Mouse (Mus musculus) stomach, embryonic 15.5 days (tissue): ENCODE measurements around the gene Phactr2. TPM values are rescaled to one million over a fixed set of nuclear protein-coding genes. Genes with fewer than 3 reads are reported as not detected.

ENCODE experiments used
- ATAC-seq: fragments of 200-750 bp; cut with Nextera tagmentation; 2 replicates; pipeline ENCODE4 v1.8.0; 2017; ENCODE audit warnings: low read depth, moderate number of reproducible peaks, moderate TSS enrichment; ENCODE audit not compliant: insufficient read depth, low FRiP score
- H3K27ac ChIP-seq: fragments of 300-500 bp; sonication (generic); 2 replicates; pipeline ENCODE4 v1.5.1; 2015; ENCODE audit warnings: mild to moderate bottlenecking, inconsistent platforms
- H3K27me3 ChIP-seq: fragments of 300-500 bp; sonication (generic); replicated peaks from 2 replicates; pipeline ENCODE4 v1.6.1; 2015; ENCODE audit warnings: inconsistent platforms
- H3K36me3 ChIP-seq: fragments of 300-500 bp; sonication (generic); 2 replicates; pipeline ENCODE4 v1.6.1; 2015; ENCODE audit warnings: inconsistent platforms
- H3K4me1 ChIP-seq: fragments of 300-500 bp; sonication (generic); 2 replicates; pipeline ENCODE4 v1.6.1; 2015; ENCODE audit warnings: inconsistent platforms
- H3K4me2 ChIP-seq: fragments of 300-500 bp; sonication (generic); 2 replicates; pipeline ENCODE4 v1.6.1; 2015; ENCODE audit warnings: mild to moderate bottlenecking, inconsistent platforms
- H3K4me3 ChIP-seq: fragments of 300-500 bp; sonication (generic); replicated peaks from 2 replicates; pipeline ENCODE4 v1.5.1; 2015; ENCODE audit warnings: inconsistent platforms
- H3K9ac ChIP-seq: fragments of 300-500 bp; sonication (generic); 2 replicates; pipeline ENCODE4 v1.6.1; 2015; ENCODE audit warnings: inconsistent platforms
- H3K9me3 ChIP-seq: fragments of 300-500 bp; sonication (generic); 2 replicates; pipeline ENCODE4 v1.6.1; 2016; ENCODE audit warnings: inconsistent platforms
- WGBS: fragments of 180-500 bp; shearing (Covaris S2); methylation state at CpG from one replicate; pipeline ENCODE4 v1.1.7; 2015; 5-methylcytosine and 5-hydroxymethylcytosine counted together
- polyA plus RNA-seq: library from polyadenylated mRNA; unstranded; fragments of >200 nt; fragmentation: Nextera tagmentation; extraction: Ambion mirVana; gene quantifications from 2 replicates; pipeline ENCODE4 v1.2.1, GENCODE M21; 2015

Gene Phactr2
- polyA plus RNA-seq, 1 experiment from 2014 or later: 29.4 TPM

- Histone ChIP-seq H3K4me2 (no peak overlapping the region), H3K9me3 (no peaks in the 10 kb centered on the region), H3K4me3 (no peak overlapping the region), H3K27ac (no peak overlapping the region), H3K9ac (no peak overlapping the region), H3K4me1 (no peaks in the 10 kb centered on the region), H3K36me3 (peaks cover 3% of the 10 kb centered on the region; the same call in 1 of the 2 replicates), H3K27me3 (no peaks in the 10 kb centered on the region)
- no peak for ATAC-seq
- WGBS: 83% methylated on average over 8 of the region's 8 CpGs
Measured at GRCm38 (mm10) chr10:13289252-13289961, 184.8 kb downstream of the Phactr2 start.

- no peaks in the 10 kb centered on the region for H3K4me1 ChIP-seq
- H3K9me3 ChIP-seq: no peaks in the 10 kb centered on the region
- no peak overlapping the region for H3K4me3 ChIP-seq
- H3K27ac ChIP-seq: no peak overlapping the region
- H3K9ac ChIP-seq: no peak overlapping the region
- 92% methylated on average over 5 of the region's 5 CpGs for WGBS
- no peak for ATAC-seq
- no peak overlapping the region for H3K4me2 ChIP-seq
- peaks cover 3% of the 10 kb centered on the region; the same call in 1 of the 2 replicates for H3K36me3 ChIP-seq
- H3K27me3 ChIP-seq: no peaks in the 10 kb centered on the region
Measured at GRCm38 (mm10) chr10:13288296-13288695, 185.9 kb downstream of the Phactr2 start.

GRCm38 (mm10) chr10:13283441-13283840 lies 190.8 kb downstream of the Phactr2 start:
- 69% methylated on average over 4 of the region's 4 CpGs for WGBS
- no peak overlapping the region for H3K4me2 ChIP-seq
- H3K9me3 ChIP-seq: no peaks in the 10 kb centered on the region
- ATAC-seq: no peak
- no peak overlapping the region for H3K9ac ChIP-seq
- no peaks in the 10 kb centered on the region for H3K27me3 ChIP-seq
- no peak overlapping the region for H3K27ac ChIP-seq
- H3K4me3 ChIP-seq: no peak overlapping the region
- no peaks in the 10 kb centered on the region for H3K36me3 ChIP-seq
- no peaks in the 10 kb centered on the region for H3K4me1 ChIP-seq

- ATAC-seq: no peak
- Histone ChIP-seq H3K4me1 (no peaks in the 10 kb centered on the region), H3K4me2 (no peak overlapping the region), H3K9me3 (no peaks in the 10 kb centered on the region), H3K9ac (no peak overlapping the region), H3K4me3 (no peak overlapping the region), H3K27me3 (no peaks in the 10 kb centered on the region), H3K36me3 (no peaks in the 10 kb centered on the region), H3K27ac (no peak overlapping the region)
- 54% methylated on average over 6 of the region's 6 CpGs for WGBS
Measured at GRCm38 (mm10) chr10:13280298-13280853, 193.8 kb downstream of the Phactr2 start.

GRCm38 (mm10) chr10:13276298-13276697 lies 197.9 kb downstream of the Phactr2 start:
- Histone ChIP-seq H3K9ac (no peak overlapping the region), H3K4me1 (no peaks in the 10 kb centered on the region), H3K4me3 (no peak overlapping the region), H3K27ac (no peak overlapping the region), H3K36me3 (no peaks in the 10 kb centered on the region), H3K27me3 (no peaks in the 10 kb centered on the region), H3K9me3 (no peaks in the 10 kb centered on the region), H3K4me2 (no peak overlapping the region)
- WGBS: 85% methylated on average over 5 of the region's 5 CpGs
- ATAC-seq: no peak

GRCm38 (mm10) chr10:13275152-13275551 lies 199.1 kb downstream of the Phactr2 start:
- no peaks in the 10 kb centered on the region for H3K27me3 ChIP-seq
- H3K9ac ChIP-seq: no peak overlapping the region
- no peak overlapping the region for H3K27ac ChIP-seq
- H3K36me3 ChIP-seq: no peaks in the 10 kb centered on the region
- no peak overlapping the region for H3K4me2 ChIP-seq
- no peaks in the 10 kb centered on the region for H3K4me1 ChIP-seq
- no peaks in the 10 kb centered on the region for H3K9me3 ChIP-seq
- WGBS: 77% methylated on average over 6 of the region's 6 CpGs
- no peak overlapping the region for H3K4me3 ChIP-seq
- ATAC-seq: no peak

- H3K9me3 ChIP-seq: no peaks in the 10 kb centered on the region
- H3K27me3 ChIP-seq: no peaks in the 10 kb centered on the region
- H3K27ac ChIP-seq: no peak overlapping the region
- H3K4me1 ChIP-seq: no peaks in the 10 kb centered on the region
- no peak overlapping the region for H3K4me2 ChIP-seq
- no peak overlapping the region for H3K4me3 ChIP-seq
- 85% methylated on average over 4 of the region's 4 CpGs for WGBS
- no peaks in the 10 kb centered on the region for H3K36me3 ChIP-seq
- ATAC-seq: no peak
- no peak overlapping the region for H3K9ac ChIP-seq
Measured at GRCm38 (mm10) chr10:13274699-13275098, 199.5 kb downstream of the Phactr2 start.

GRCm38 (mm10) chr10:13273756-13274155 lies 200.5 kb downstream of the Phactr2 start:
- WGBS: 93% methylated on average over 1 of the region's 1 CpGs
- no peak for ATAC-seq
- H3K27me3 ChIP-seq: no peaks in the 10 kb centered on the region

GRCm38 (mm10) chr10:13271716-13272115 lies 202.5 kb downstream of the Phactr2 start:
- Histone ChIP-seq H3K4me1 (no peaks in the 10 kb centered on the region), H3K4me2 (no peak overlapping the region), H3K9ac (no peak overlapping the region), H3K27me3 (no peaks in the 10 kb centered on the region), H3K4me3 (no peak overlapping the region), H3K36me3 (0 out of 2 replicates have a peak, but pooled peaks cover 3% of the 10 kb centered on the region), H3K9me3 (no peaks in the 10 kb centered on the region), H3K27ac (no peak overlapping the region)
- no peak for ATAC-seq
- 78% methylated on average over 8 of the region's 8 CpGs for WGBS

More at GRCm38 (mm10) chr10:13273756-13274155, 200.5 kb downstream of the Phactr2 start:
- Histone ChIP-seq H3K9me3 (no peaks in the 10 kb centered on the region), H3K36me3 (no peaks in the 10 kb centered on the region), H3K4me1 (no peaks in the 10 kb centered on the region), H3K9ac (no peak overlapping the region), H3K27ac (no peak overlapping the region), H3K4me2 (no peak overlapping the region), H3K4me3 (no peak overlapping the region)

- Histone ChIP-seq H3K9ac (no peak overlapping the region), H3K27me3 (no peaks in the 10 kb centered on the region), H3K4me1 (no peaks in the 10 kb centered on the region), H3K36me3 (0 out of 2 replicates have a peak, but pooled peaks cover 3% of the 10 kb centered on the region), H3K27ac (no peak overlapping the region), H3K4me2 (no peak overlapping the region), H3K9me3 (no peaks in the 10 kb centered on the region), H3K4me3 (no peak overlapping the region)
- WGBS: 63% methylated on average over 7 of the region's 7 CpGs
- no peak for ATAC-seq
Measured at GRCm38 (mm10) chr10:13271099-13271498, 203.1 kb downstream of the Phactr2 start.

- no peak for ATAC-seq
- no peak overlapping the region for H3K9ac ChIP-seq
- no peaks in the 10 kb centered on the region for H3K4me1 ChIP-seq
- no peak overlapping the region for H3K4me3 ChIP-seq
- H3K36me3 ChIP-seq: 0 out of 2 replicates have a peak, but pooled peaks cover 3% of the 10 kb centered on the region
- no peaks in the 10 kb centered on the region for H3K9me3 ChIP-seq
- no peaks in the 10 kb centered on the region for H3K27me3 ChIP-seq
- H3K4me2 ChIP-seq: no peak overlapping the region
- WGBS: 58% methylated on average over 7 of the region's 7 CpGs
- H3K27ac ChIP-seq: no peak overlapping the region; the same call in 1 of the 2 replicates
Measured at GRCm38 (mm10) chr10:13270270-13270669, 203.9 kb downstream of the Phactr2 start.

- H3K4me2 ChIP-seq: no peak overlapping the region
- no peaks in the 10 kb centered on the region for H3K9me3 ChIP-seq
- ATAC-seq: peak; percentile 65
- no peaks in the 10 kb centered on the region; the same call in 1 of the 2 replicates for H3K4me1 ChIP-seq
- no peak overlapping the region for H3K4me3 ChIP-seq
- no peaks in the 10 kb centered on the region for H3K36me3 ChIP-seq
- no peak overlapping the region for H3K9ac ChIP-seq
- H3K27me3 ChIP-seq: no peaks in the 10 kb centered on the region
- H3K27ac ChIP-seq: no peak overlapping the region
- 61% methylated on average over 3 of the region's 3 CpGs for WGBS
Measured at GRCm38 (mm10) chr10:13259251-13259650, 215.0 kb downstream of the Phactr2 start.
